Mouse (Mus musculus) left cerebral cortex, adult 9 months (tissue): Measurements from ENCODE around the gene Ttll8.

Experiments used
- DNase-seq, 2 experiments: peaks; one replicate each; pipeline ENCODE4 v3.0.0; 2022; ENCODE audit warnings: low spot score in 2 of 2

Ttll8 gene

DNA sequence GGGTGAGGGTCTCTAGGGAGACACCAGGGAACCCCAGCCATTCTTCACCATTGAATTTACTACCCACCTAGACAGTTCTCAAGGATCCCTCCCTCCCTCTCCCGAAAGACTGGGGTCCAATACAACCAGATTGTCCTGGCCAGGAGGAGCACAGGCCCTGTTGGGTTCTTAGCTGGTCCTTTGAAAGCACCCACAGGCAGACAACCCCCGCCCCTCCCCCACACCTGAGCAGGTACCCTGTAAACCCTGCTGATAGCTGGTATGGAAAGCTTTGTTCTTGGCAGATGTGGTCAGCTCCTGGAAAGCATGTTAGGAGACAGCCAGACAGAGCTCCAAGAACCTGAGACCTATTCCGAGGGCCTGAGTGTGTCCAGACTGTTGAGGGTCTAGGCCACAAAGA lies 93.4 kb downstream of the Ttll8 start:
- no peak for DNase-seq

DNA sequence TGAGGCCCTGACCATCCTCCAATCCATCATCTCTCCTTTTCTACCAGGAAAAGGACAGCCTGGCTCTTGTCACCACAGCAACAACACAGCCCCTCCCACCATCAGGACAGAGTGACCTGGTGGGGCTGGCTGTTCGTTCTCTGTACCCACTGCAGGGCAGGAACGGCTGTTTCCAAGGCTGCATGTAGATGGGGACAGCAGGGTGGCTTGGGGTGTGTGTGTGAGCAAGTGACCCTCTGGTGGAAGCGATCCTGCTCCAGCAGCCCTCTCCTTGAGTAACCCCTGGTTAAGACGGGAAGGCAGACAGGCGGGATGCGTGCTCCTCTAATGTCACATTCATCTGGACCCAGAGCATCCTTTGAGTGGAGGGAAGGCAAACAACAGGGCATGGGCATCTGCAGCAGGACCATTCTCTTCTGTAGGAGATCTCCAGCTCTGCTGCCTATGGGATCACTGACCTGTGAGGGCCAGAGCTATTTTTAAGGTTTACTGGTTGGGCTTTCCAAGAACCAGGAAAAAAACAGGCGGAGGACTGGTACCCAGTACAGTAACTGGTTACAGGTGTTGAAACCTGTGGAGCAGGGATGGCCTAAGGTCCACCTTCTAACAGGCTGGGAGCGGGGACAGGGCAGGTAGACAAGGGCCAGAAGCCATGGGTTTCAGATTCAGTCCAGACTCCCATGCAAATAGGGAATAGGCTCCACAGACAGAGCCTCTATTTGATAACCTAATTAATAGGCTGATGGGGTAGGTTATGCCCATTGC lies 94.8 kb downstream of the Ttll8 start:
- DNase-seq, result no peak

DNA sequence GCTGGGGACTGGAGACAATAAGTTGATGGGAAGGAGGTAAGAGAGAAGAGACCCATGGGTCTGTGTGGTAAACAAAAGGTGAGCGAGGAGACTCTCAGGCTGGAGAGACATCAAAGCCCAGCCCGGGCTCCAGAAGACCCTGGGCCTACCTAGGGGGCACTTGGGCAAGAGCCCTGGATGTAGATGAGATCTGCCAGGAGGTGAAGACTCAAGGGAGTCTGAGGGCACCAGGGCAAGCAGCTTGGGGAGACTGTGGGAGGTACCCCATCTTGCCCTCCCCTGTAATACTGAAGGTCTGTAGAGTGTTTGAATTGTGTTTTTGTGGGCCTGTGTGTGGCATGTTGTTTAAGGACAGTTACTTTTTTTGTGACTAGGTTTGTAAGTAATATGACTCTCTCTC lies 95.5 kb downstream of the Ttll8 start:
- no peak for DNase-seq

DNA sequence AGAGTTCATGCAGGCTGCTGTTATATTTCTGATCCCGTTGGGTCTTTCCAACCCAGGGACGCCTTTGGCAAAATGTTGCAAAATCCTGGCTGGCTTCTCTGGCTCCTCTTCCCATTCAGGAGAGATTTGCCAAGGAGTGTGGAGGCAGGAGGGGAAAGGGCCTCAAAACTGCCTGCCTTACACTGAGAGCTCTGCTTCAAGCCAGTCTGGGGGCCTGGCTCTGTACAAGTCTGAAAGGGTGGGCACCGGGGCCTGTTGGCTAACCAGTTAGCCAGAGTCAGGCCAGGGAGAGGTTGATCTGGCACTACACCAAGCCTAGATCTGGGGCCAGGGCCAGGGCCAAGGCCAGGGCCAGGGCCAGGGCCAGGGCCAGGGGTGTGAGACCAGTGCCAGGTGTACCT lies 96.1 kb downstream of the Ttll8 start:
- DNase-seq, result no peak

DNA sequence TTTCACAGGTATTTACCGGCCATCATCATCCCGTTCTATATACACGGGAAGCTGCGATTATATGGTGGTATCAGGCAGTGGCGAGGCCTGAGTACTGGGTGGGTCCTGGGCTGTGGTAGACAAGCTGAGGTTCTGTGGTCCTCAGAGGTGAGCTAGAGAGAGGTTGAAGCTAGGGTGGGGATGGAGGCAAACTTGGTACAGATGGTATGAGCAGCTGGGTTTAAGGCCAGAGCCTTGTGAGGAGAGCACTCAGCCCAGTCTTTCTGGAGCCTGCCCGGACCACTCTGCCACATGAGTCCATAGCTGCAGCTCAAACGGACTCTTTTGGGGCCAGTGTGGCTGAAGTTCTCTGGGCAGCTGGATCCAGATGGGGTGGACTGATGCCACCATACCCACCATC lies 96.9 kb downstream of the Ttll8 start:
- no peak for DNase-seq

DNA sequence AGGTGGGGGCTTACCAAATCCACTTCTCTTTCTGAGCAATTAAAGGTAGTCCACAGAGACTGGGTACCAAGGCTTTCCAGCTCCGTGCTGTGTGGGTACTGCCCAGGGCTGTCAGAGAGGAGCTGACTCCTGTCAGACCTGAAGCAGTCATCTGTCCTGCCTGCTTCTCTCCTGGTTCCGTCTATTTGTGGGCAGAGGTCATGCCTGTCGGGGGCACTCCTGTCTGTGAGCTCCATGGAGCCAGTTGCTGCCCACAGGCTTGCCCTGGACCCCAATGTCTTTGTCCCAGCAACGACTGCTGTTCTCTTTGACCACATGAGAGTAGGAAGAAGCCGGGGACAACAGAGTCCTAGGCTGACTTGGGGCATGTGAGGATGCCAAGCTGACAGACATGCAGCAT lies 97.6 kb downstream of the Ttll8 start:
- no peak for DNase-seq

DNA sequence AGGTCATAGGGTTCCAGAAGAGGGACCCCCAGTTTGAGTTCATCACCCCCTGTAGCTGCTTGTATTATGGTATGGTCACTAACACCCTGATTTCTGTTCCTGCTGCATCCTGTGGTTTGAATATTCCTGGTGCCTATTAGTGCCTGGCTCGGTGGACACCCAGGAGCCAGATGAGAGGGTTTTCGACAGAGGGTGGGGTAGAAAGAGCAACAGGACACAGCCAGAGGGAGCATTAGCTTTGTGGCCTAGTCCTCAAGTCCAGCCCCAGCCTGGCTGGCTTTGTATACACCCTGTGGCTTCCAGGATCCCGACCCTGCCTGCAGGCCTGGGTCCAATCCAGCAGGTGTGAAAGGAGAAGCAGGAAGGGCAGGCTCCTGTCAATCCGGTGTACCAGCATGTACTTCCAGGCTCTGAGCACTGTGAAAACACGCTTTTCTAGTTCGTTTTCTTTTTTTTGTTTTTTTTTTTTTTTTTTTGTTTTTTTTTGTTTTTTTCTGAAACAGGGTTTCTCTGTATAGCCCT lies 98.3 kb downstream of the Ttll8 start:
- DNase-seq, result no peak

DNA sequence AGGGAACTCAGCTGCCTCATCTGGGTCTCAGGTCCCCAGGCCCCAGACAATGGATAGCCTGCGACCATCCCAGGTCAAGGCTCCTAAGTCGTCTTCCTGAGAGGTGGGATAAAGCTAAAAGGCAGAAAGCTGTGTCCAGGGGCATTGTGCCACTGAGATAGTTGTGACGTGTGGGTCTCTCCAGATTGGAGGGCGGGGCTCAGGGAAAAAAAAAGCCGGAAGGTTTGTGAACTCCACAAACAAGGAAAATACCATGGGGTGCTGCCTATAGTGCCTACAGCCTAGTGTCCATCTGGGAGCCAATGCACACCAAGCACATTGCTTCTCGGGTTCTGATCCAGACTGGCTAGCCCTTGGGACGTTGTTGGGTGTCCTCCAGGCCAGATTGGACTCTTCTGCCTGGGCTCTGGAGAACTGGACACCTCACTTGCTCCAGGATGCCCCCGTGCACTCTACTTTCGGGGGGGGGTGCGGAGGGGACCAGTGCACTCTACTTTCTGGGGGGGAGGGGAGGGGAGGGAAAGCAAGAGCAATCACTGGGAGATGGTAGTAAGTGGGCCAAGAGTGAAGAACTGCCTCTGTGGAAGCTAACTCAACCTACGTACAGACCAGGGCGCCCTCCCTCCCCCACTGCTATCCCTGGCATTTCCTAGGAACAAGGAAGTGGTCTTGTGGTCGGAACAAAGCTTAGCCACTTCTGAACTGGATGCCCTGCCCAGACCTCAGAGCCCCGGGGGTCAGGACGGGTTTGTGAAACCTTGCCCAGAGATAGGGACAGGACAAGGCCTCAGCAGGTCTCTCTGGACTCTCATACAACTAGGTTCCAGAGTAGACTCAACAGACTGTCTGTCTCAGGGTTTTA lies 99.0 kb downstream of the Ttll8 start:
- no peak for DNase-seq

DNA sequence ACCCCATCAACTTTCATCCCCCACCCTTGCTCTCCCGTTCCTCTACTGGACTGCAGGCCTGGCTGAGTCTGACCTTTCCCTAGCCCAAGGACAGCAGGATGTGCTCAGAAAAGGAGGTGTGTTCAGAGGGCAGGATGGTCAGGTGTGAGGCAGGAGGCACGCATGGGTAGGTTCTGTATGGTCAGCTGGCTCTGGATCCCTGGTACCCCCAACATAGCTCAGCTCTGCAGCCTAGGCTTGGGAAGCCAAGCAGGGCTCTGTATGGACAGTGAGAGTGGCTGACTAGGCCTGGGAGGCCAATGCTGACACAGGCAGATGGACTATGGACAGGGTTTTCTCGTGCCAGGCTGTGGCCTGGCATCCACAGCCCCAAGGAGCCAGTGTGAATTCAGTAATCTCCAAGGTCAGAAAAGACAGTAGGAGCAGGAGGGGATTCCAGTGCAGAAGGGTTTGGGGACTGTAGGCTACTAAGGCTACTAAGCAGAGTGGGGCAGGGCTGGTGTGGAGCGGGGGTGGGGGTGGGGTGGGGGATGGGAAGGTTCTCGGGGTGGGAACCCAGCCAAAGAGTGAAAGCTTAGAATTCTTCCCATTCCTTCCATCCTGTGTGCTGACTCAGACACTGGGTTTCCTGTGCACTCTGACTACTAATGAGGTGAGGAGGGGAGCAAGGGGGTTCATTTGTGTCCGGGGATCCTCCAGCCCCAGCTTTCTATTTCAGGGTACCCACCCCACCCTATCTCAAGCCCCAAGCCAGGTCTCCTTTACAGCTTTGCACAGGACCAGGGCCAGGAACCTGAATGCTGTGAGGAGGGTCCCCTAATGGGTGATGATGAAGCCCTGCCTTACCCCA lies 99.9 kb downstream of the Ttll8 start:
- no peak for DNase-seq

DNA sequence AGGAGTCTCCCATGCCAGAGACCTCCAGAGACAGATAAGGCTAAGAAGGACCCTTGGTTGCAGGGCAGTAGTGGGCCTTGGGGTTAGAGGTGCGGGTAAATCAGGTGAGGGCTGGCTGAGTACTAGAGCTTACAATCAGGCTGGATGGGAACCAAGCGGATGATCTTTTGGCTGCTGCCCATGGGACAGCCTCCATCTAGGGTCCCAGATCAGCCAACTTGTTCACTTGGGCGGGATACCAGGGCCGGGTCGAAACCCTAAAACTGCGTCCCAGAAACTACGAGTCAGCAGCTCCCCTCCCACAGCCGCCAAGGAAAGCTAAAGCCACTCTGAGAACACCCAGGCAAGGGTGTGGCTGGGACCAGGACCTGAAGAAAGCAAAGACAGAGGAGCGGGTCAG lies 101.1 kb downstream of the Ttll8 start:
- no peak for DNase-seq

DNA sequence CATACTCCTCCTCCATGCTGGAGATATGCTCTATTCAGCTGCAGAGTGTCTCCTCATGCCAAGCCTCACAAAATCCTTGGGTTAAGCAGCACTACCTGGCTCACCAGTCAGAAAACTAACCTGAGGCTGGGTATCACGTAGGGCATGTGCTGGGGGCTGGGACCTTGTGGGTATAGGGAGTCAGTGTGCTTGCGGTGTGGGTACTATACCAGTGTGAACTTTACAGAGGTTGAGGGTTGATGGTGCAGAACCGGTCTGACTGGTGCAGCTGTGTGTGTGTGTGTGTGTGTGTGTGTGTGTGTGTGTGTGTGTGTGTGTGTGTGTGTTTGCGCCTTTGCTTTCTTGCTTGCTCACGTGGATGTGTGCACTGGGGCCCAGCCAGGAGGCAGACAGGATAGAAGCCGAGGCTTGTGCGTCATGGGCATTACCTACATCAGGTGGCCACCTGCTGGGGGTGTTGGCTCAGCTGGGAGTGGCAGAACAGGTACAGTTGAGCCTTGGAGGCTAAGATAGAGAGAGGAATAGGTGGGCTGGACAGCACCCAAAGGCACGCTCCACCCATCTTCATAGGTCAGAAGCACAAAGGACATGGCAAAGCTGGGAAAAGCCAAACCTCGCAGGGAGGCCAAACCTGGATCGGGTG lies 102.6 kb downstream of the Ttll8 start:
- DNase-seq, result no peak

DNA sequence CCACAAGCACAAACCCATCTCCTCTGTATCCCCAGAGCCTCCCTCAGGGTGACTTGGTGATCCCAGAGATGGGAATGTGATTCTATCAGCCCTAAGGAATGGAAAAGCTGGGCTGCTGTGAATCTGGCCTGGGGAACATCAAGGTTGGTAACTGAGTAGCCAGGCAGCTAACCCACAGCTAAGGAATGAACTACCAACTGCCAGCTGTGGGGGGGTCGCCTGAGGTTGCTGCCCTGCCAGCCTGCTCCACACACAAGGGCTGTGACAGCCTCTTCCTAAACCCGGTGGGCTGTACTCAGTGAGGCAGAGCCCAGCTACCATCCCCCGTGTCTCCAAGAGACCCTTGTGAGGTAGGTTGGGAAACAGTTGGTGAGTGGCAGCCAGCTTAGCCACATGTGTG lies 103.1 kb downstream of the Ttll8 start:
- no peak for DNase-seq

DNA sequence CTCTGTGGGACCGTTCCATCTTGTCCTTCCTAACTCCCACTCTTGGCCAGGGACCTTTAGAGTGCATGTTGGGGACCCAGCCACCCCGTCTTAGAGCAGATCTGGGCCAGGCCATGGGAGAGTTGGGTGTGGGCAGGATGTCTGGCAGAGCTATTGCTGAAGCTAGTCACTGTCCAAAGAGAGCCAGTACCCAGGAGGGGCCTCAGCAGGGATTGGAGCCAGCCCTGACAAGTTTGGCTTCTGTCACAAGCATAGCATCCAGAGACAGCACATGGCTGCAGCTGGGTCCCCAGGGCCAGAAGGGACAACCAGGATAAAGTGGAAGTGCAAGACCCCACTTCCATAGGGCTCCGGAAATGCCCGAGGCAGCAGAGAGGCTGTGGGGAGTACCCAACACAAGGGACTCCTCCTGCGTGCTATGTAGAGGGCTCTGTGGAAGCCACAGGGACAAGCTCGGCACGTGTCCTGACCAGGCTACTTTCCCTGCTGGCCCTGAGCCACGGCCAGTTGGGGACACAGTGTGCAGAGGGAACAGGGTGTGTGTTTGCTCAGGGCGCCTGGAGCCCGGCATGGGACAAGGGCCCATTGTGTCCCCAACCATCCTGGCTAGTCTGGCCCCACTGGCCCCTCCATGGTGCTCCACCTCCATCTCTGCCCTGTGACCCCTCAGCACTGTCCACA lies 103.9 kb downstream of the Ttll8 start:
- DNase-seq, result peak in 1 of 2 experiments; percentile 87

DNA sequence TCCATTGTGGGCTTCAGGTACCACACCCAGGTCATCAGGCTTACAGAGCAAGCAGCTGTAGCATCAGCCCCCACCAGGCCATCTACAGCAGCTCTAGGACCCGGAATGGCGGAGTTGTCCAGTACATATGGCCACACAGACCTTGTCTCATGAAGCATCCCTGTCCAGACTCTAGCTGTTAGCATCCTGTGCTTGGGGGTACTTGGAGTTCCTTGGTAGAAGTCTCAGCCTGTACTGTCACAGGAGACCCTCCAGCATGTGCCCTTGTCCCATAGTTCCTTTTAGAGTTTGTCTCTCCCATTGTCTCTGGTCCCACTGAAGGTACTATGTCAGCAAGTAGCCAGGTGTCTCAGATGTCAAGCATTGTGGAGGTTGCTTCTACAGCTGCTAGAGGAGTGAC lies 104.6 kb downstream of the Ttll8 start:
- no peak for DNase-seq

DNA sequence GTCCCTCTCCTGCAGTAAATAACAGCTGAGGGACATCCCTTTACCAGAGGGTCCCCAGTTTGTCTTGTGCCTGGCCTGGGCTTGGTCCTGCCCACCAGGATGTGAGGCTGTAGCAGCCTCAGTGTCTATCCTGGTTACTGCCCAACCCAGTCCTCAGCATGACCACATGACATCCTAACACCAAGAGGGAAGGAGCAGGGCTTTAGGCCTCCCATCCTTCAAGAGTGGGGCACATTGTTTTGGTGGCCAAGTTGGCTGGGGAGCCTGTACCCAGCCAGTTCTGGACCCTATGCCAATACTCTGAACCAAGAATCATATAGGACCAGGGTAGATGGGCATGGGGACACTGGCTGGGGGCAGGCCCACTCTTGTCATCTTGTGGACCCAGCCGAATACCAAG lies 105.6 kb downstream of the Ttll8 start:
- no peak for DNase-seq

DNA sequence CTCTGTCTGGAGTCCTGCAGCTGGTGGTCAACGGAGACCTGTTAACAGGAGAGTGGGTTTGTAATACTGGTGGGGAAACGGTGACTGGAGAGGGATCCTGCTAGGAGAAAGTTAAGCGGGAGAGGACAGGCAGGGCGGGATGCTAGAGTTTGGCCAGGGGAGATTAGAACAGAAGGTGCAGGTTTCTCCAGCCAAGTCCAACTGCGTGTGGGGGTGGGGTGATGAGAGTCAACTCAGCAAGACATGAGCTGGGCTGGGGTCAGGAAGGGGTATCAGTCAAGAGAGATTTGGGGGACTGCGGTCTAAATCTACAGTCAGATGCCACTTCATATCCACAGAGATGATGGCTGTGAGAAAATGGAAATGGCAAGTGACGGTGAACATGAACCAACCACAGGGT lies 109.3 kb downstream of the Ttll8 start:
- DNase-seq, result no peak

DNA sequence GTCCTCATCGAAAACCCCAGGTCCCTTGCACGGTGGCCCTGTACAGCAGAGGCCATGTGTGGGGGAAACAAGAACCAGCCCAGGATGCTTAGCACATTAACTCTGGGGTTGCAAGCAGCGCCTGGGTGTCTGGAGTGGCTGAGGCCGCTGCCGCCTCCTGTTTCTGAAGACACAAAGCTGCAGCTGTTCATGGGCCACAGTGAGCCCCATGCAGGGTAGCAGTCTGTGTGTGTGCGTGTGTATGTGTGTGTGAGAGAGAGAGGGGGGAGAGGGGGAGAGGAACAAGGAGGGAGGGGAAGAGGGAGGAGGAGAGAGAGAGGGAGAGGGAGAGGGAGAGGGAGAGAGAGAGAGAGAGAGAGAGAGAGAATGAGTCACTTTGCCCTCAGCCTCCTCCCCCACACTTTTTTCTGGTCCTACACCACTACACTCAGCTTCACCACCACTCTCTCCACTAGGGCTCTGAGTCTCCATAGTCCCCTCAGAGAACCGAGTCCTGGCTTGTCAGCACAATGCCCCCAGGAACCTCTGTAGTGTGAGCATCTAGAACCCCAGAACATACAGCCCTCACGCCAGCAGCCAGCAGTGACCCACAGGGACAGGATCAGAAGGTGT lies 110.6 kb downstream of the Ttll8 start:
- DNase-seq, result peak in 1 of 2 experiments; percentile 46

DNA sequence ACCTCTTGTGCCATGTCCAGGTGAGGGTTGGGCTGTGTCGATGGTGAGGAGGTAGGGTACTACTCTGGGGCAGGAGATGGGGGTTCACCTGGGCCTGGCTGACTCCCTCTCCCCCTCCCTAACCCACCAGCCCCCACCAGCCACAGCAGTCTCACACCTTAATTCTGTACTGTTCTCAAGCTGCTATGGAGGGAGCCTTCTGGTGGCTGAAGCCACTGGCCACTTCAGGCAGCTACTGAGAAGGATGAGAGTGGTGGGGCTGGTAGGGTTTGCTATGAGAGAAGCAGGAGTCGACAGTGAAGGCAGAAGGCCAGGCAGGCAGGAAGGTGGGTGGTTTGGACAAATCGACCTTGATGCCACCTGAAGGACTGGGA lies 111.9 kb downstream of the Ttll8 start:
- no peak for DNase-seq

DNA sequence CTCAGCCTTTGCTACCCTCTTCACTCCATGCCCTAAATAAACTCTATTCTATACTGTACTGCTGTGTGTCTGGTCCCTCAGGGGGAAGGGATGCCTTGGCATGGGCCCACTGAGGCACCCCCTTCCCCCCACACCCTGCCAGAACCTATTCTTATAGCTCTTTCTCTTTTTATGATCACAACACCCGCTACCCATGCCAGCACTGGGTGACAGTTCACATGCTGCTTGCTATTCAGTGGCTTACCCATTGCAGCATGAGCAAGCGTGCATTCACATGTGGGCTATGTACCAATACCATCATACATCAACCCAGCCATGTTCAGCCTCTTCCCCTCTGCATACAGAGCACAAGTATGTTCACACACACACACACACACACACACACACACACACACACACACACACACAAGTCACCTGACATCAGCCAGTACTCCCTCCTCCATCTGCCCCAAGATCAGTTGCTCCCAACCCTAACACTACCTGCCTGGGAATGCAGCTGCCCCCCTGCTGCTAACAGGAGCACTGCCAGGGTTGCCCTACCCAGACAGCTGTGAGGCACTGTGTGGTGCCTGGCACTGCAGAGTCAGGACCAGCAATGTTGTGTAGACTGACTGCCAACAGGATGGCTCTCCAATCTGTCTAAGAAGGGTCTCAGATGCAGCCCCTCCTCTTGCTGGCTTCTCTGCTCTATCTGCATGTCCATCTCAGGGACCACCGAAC lies 112.5 kb downstream of the Ttll8 start:
- no peak for DNase-seq

DNA sequence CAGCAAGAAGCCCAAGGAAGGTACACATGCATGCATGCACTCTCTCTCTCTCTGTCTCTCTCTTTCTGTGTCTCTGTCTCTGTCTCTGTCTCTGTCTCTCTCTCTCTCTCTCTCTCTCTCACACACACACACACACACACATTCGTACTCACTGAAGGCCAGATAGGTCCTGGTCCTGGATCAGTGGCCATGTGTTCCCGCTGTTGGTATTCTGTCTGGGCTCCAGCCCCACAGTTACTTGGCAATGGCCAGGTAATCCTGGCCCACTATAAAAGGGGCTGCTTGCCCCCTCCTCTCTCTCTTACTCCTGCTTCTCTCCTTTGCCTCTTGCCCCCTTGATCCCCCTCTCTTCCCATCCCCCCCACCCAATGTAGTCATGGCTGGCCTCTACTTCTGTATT lies 113.1 kb downstream of the Ttll8 start:
- DNase-seq, result no peak
